Mouse (Mus musculus) kidney, adult 2 months (tissue): ENCODE measurements around the gene Rab39.

ENCODE experiments used
- CTCF ChIP-seq: fragments of 200-500 bp; conservative IDR thresholded peaks from 2 replicates; pipeline ENCODE4 v1.5.1; 2011; ENCODE audit warnings: low read depth, mild to moderate bottlenecking, control low read depth, low read length, moderate library complexity, mixed read lengths; ENCODE audit not compliant: insufficient read depth, insufficient read length
- POLR2A ChIP-seq: fragments of 200-500 bp; IDR thresholded peaks from one replicate; pipeline ENCODE4 v1.6.1; 2011; ENCODE audit warnings: low read depth, low read length, control low read depth

DNA sequence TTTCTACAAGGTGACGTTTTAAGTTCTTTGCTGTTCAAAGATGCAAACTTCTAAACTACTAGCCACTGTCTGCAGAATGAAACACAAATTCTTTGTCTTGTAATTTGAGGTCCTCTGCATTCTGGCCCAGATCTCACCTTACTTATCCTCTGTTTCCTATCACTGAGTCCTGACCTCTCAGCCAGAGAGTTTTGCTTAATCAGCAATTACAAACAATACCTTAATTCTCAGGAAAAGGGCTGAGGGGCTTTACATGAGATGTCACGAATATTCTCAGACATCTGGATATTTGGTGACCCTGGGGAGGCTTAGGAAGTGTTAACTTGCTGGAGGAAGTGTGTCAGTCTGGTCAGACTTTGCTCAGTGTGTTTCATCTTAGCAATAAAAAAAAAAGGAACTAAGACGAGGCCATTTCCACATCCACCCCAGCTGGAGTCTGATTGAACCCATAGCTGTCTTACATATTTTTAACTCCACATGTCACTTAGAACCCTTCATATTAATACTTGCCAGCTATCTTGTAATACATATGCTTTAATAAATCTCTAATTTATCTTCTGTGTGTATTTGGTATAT, 34.9 kb upstream of the Rab39 start:
- TF ChIP-seq CTCF (no peak), POLR2A (no peak)
